Mouse (Mus musculus) limb, embryonic 15.5 days (tissue): ENCODE data around the gene Prkcsh. TPM values are rescaled to one million over a fixed set of nuclear protein-coding genes. Genes with fewer than 3 reads are reported as not detected.
A peak's percentile ranks its signal among the peaks of the same experiment; 100 is the strongest.

Experiments used
- ATAC-seq: fragments of 200-750 bp; cut with Nextera tagmentation; 2 replicates; pipeline ENCODE4 v1.8.0; 2017; ENCODE audit warnings: low read depth, moderate TSS enrichment; ENCODE audit not compliant: insufficient number of reproducible peaks, low FRiP score, low TSS enrichment
- H3K27ac ChIP-seq: fragments of 300-500 bp; sonication (generic); 2 replicates; pipeline ENCODE4 v1.5.1; 2015; ENCODE audit warnings: moderate library complexity, mild to moderate bottlenecking, inconsistent platforms
- H3K27me3 ChIP-seq: fragments of 300-500 bp; sonication (generic); 2 replicates; pipeline ENCODE4 v1.6.1; 2015; ENCODE audit warnings: inconsistent platforms
- H3K36me3 ChIP-seq: fragments of 300-500 bp; sonication (generic); 2 replicates; pipeline ENCODE4 v1.6.1; 2015; ENCODE audit warnings: inconsistent platforms
- H3K4me1 ChIP-seq: fragments of 300-500 bp; sonication (generic); 2 replicates; pipeline ENCODE4 v1.6.1; 2015; ENCODE audit warnings: inconsistent platforms
- H3K4me2 ChIP-seq: fragments of 300-500 bp; sonication (generic); 2 replicates; pipeline ENCODE4 v1.6.1; 2015; ENCODE audit warnings: mild to moderate bottlenecking, inconsistent platforms
- H3K4me3 ChIP-seq: fragments of 300-500 bp; sonication (generic); 2 replicates; pipeline ENCODE4 v1.5.1; 2015; ENCODE audit warnings: mild to moderate bottlenecking, inconsistent platforms
- H3K9ac ChIP-seq: fragments of 300-500 bp; sonication (generic); 2 replicates; pipeline ENCODE4 v1.6.1; 2015; ENCODE audit warnings: inconsistent platforms
- H3K9me3 ChIP-seq: fragments of 300-500 bp; sonication (generic); 2 replicates; pipeline ENCODE4 v1.6.1; 2016; ENCODE audit warnings: inconsistent platforms
- WGBS: fragments of 180-500 bp; shearing (Covaris S2); methylation state at CpG from one replicate; pipeline ENCODE4 v1.1.7; 2015; 5-methylcytosine and 5-hydroxymethylcytosine counted together
- polyA plus RNA-seq: library from polyadenylated mRNA; unstranded; fragments of >200 nt; fragmentation: Nextera tagmentation; extraction: Ambion mirVana; gene quantifications from 2 replicates; pipeline ENCODE4 v1.2.1, GENCODE M21; 2015

Prkcsh gene
- polyA plus RNA-seq = 111 and 117 TPM in 2 replicates

GRCm38 (mm10) chr9:22002194-22003162, at the start of gene Prkcsh, which contains the start of gene Ccdc151:
Gene Prkcsh (plus strand): TSS chr9:22002806.
Gene Ccdc151 (minus strand): TSS chr9:22002634.
- Histone ChIP-seq H3K4me2 (peak within 1 kb of the TSS; percentile 83), H3K36me3 (peaks cover 33% of the 10 kb centered on the region), H3K4me1 (peaks cover 26% of the 10 kb centered on the region), H3K27ac (peak within 1 kb of the TSS; percentile 71), H3K27me3 (no peaks in the 10 kb centered on the region), H3K9ac (peak within 1 kb of the TSS; percentile 38), H3K9me3 (no peaks in the 10 kb centered on the region), H3K4me3 (peak within 1 kb of the TSS; percentile 56)
- peak; percentile 99 for ATAC-seq
- 5% methylated on average over 57 of the region's 57 CpGs for WGBS

GRCm38 (mm10) chr9:21953600-21953999, 49.0 kb upstream of the Prkcsh start:
- no peak for ATAC-seq
- Histone ChIP-seq H3K36me3 (no peaks in the 10 kb centered on the region), H3K9me3 (no peaks in the 10 kb centered on the region), H3K4me2 (no peak overlapping the region), H3K27me3 (peaks cover 5% of the 10 kb centered on the region), H3K4me3 (no peak overlapping the region), H3K27ac (no peak overlapping the region), H3K9ac (no peak overlapping the region), H3K4me1 (peaks cover 10% of the 10 kb centered on the region)
- 9% methylated on average over 3 of the region's 3 CpGs for WGBS

- Histone ChIP-seq H3K9me3 (no peaks in the 10 kb centered on the region), H3K27ac (no peak overlapping the region), H3K36me3 (no peaks in the 10 kb centered on the region; the same call in 1 of the 2 replicates), H3K4me3 (no peak overlapping the region), H3K4me2 (no peak overlapping the region), H3K27me3 (peaks cover 10% of the 10 kb centered on the region), H3K9ac (no peak overlapping the region), H3K4me1 (peaks cover 10% of the 10 kb centered on the region)
- 80% methylated on average over 3 of the region's 3 CpGs for WGBS
- ATAC-seq = no peak
Observed at GRCm38 (mm10) chr9:21954635-21955034, 48.0 kb upstream of the Prkcsh start.

GRCm38 (mm10) chr9:21955225-21955569, 47.4 kb upstream of the Prkcsh start:
- WGBS = 1% methylated on average over 18 of the region's 18 CpGs
- ATAC-seq = peak; percentile 41
- Histone ChIP-seq H3K9me3 (no peaks in the 10 kb centered on the region), H3K36me3 (no peaks in the 10 kb centered on the region; the same call in 1 of the 2 replicates), H3K27me3 (peaks cover 14% of the 10 kb centered on the region), H3K4me3 (peak overlapping the region; percentile 79), H3K4me2 (peak overlapping the region; percentile 67), H3K27ac (peak overlapping the region; percentile 92), H3K9ac (no peak overlapping the region), H3K4me1 (peaks cover 10% of the 10 kb centered on the region)

GRCm38 (mm10) chr9:21955570-21956281, 46.9 kb upstream of the Prkcsh start, which contains the start of gene Swsap1:
Gene Swsap1 (plus strand): TSS chr9:21955755.
- H3K4me3 ChIP-seq = peak within 1 kb of the TSS; percentile 79
- H3K27ac ChIP-seq = peak within 1 kb of the TSS; percentile 92
- H3K4me1 ChIP-seq = peaks cover 13% of the 10 kb centered on the region
- peak within 1 kb of the TSS; percentile 67 for H3K4me2 ChIP-seq
- H3K27me3 ChIP-seq = peaks cover 19% of the 10 kb centered on the region
- no peaks in the 10 kb centered on the region for H3K9me3 ChIP-seq
- peak within 1 kb of the TSS; percentile 69 for H3K9ac ChIP-seq
- no peaks in the 10 kb centered on the region; the same call in 1 of the 2 replicates for H3K36me3 ChIP-seq
- WGBS = under 1% methylated on average over 54 of the region's 54 CpGs
- peak; percentile 98 for ATAC-seq

- H3K9me3 ChIP-seq = no peaks in the 10 kb centered on the region
- H3K36me3 ChIP-seq = no peaks in the 10 kb centered on the region; the same call in 1 of the 2 replicates
- H3K27ac ChIP-seq = no peak overlapping the region
- peaks cover 45% of the 10 kb centered on the region for H3K27me3 ChIP-seq
- 81% methylated on average over 5 of the region's 5 CpGs for WGBS
- no peak overlapping the region for H3K4me3 ChIP-seq
- no peak overlapping the region for H3K9ac ChIP-seq
- no peak for ATAC-seq
- H3K4me1 ChIP-seq = peaks cover 38% of the 10 kb centered on the region
- H3K4me2 ChIP-seq = no peak overlapping the region
Observed at GRCm38 (mm10) chr9:21958372-21958771, 44.2 kb upstream of the Prkcsh start.

GRCm38 (mm10) chr9:21959244-21959643, 43.4 kb upstream of the Prkcsh start:
- Histone ChIP-seq H3K27me3 (peaks cover 54% of the 10 kb centered on the region), H3K36me3 (no peaks in the 10 kb centered on the region; the same call in 1 of the 2 replicates), H3K4me1 (peaks cover 39% of the 10 kb centered on the region), H3K27ac (no peak overlapping the region), H3K4me3 (no peak overlapping the region), H3K9ac (no peak overlapping the region), H3K4me2 (no peak overlapping the region), H3K9me3 (no peaks in the 10 kb centered on the region)
- no peak for ATAC-seq
- 85% methylated on average over 7 of the region's 7 CpGs for WGBS

GRCm38 (mm10) chr9:21960135-21960534, 42.5 kb upstream of the Prkcsh start:
- no peak overlapping the region for H3K4me2 ChIP-seq
- H3K4me3 ChIP-seq = no peak overlapping the region
- H3K27ac ChIP-seq = no peak overlapping the region
- no peak for ATAC-seq
- no peaks in the 10 kb centered on the region for H3K9me3 ChIP-seq
- 42% methylated on average over 9 of the region's 9 CpGs for WGBS
- H3K9ac ChIP-seq = no peak overlapping the region
- H3K4me1 ChIP-seq = peaks cover 37% of the 10 kb centered on the region
- no peaks in the 10 kb centered on the region; the same call in 1 of the 2 replicates for H3K36me3 ChIP-seq
- H3K27me3 ChIP-seq = peaks cover 54% of the 10 kb centered on the region

GRCm38 (mm10) chr9:21960558-21961208, 41.9 kb upstream of the Prkcsh start:
- Histone ChIP-seq H3K4me2 (no peak overlapping the region), H3K27ac (no peak overlapping the region), H3K4me3 (no peak overlapping the region), H3K36me3 (no peaks in the 10 kb centered on the region; the same call in 1 of the 2 replicates), H3K9me3 (no peaks in the 10 kb centered on the region), H3K4me1 (peaks cover 36% of the 10 kb centered on the region), H3K27me3 (peaks cover 54% of the 10 kb centered on the region), H3K9ac (no peak overlapping the region)
- ATAC-seq = no peak
- 12% methylated on average over 26 of the region's 26 CpGs for WGBS

- H3K36me3 ChIP-seq = no peaks in the 10 kb centered on the region; the same call in 1 of the 2 replicates
- peak overlapping the region; percentile 45 for H3K4me3 ChIP-seq
- peaks cover 54% of the 10 kb centered on the region for H3K27me3 ChIP-seq
- peak overlapping the region; percentile 92 for H3K4me2 ChIP-seq
- ATAC-seq = no peak
- WGBS = under 1% methylated on average over 35 of the region's 35 CpGs
- no peak overlapping the region for H3K9ac ChIP-seq
- H3K27ac ChIP-seq = no peak overlapping the region
- H3K9me3 ChIP-seq = no peaks in the 10 kb centered on the region
- H3K4me1 ChIP-seq = peaks cover 32% of the 10 kb centered on the region
Observed at GRCm38 (mm10) chr9:21961366-21961980, 41.1 kb upstream of the Prkcsh start.

- Histone ChIP-seq H3K36me3 (no peaks in the 10 kb centered on the region; the same call in 1 of the 2 replicates), H3K27me3 (peaks cover 54% of the 10 kb centered on the region), H3K4me2 (peak overlapping the region; percentile 92), H3K9me3 (no peaks in the 10 kb centered on the region), H3K27ac (no peak overlapping the region), H3K9ac (peak overlapping the region; percentile 26; the same call in 1 of the 2 replicates), H3K4me3 (peak overlapping the region; percentile 45), H3K4me1 (peaks cover 29% of the 10 kb centered on the region)
- ATAC-seq = no peak
- WGBS = 0% methylated on average over 15 of the region's 15 CpGs
Observed at GRCm38 (mm10) chr9:21962010-21962409, 40.6 kb upstream of the Prkcsh start.
